Mouse (Mus musculus) leukemia stem cell, adult 10-12 weeks (primary cell): ENCODE data around the gene Plekhs1. TPM values are rescaled to one million over a fixed set of nuclear protein-coding genes. Genes with fewer than 3 reads are reported as not detected.

Experiments used
- polyA plus RNA-seq: library from polyadenylated mRNA; stranded (reverse); fragments of >175 nt; gene quantifications from 2 replicates; pipeline ENCODE4 v1.2.3, GENCODE M21; 2012; ENCODE audit warnings: low replicate concordance

The Plekhs1 gene
- not detected in 2 replicates for polyA plus RNA-seq

GRCm38 (mm10) chr19:56461522-56462101 lies at the start of gene Plekhs1:
Plekhs1 (plus strand) TSS chr19:56461640.

Other genes with a start within 250 kb of the Plekhs1 start
- not detected in 2 replicates for gene Habp2, start 174.5 kb upstream of the Plekhs1 start, polyA plus RNA-seq
- 0.03 and 0.09 TPM in 2 replicates for gene Nrap, start 71.6 kb upstream of the Plekhs1 start, polyA plus RNA-seq
- gene Casp7, start 64.5 kb upstream of the Plekhs1 start, polyA plus RNA-seq = 3.8 and 6.3 TPM in 2 replicates
- 0.90 and 7.9 TPM in 2 replicates for gene Dclre1a, start 86.6 kb downstream of the Plekhs1 start, polyA plus RNA-seq
- 6.3 and 16.4 TPM in 2 replicates for gene Nhlrc2, start 86.6 kb downstream of the Plekhs1 start, polyA plus RNA-seq